Mouse (Mus musculus): ENCODE results near the gene Sv2c.

Gene Sv2c

GRCm38 (mm10) chr13:96052755-96053154, 79.6 kb downstream of the Sv2c start:
- no peak for DNase-seq (ENCODE audit: low spot score)

GRCm38 (mm10) chr13:96045396-96045795, 87.0 kb downstream of the Sv2c start:
- DNase-seq (ENCODE audit: low spot score) = no peak

- no peak for DNase-seq (ENCODE audit: low spot score)
Measured at GRCm38 (mm10) chr13:96040275-96041042, 91.9 kb downstream of the Sv2c start.

- DNase-seq (ENCODE audit: low spot score) = no peak
Measured at GRCm38 (mm10) chr13:96039536-96039935, 92.8 kb downstream of the Sv2c start.

GRCm38 (mm10) chr13:96030368-96031223, 101.8 kb downstream of the Sv2c start:
- DNase-seq (ENCODE audit: low spot score) = no peak

GRCm38 (mm10) chr13:96023858-96024257, 108.5 kb downstream of the Sv2c start:
- no peak for DNase-seq (ENCODE audit: low spot score)

GRCm38 (mm10) chr13:96015516-96015915, 116.9 kb downstream of the Sv2c start:
- no peak for DNase-seq (ENCODE audit: low spot score)

- DNase-seq (ENCODE audit: low spot score) = no peak
Measured at GRCm38 (mm10) chr13:96010861-96011511, 121.4 kb downstream of the Sv2c start.

- DNase-seq (ENCODE audit: low spot score) = no peak
Measured at GRCm38 (mm10) chr13:96008975-96009374, 123.4 kb downstream of the Sv2c start.

GRCm38 (mm10) chr13:96008154-96008553, 124.2 kb downstream of the Sv2c start:
- no peak for DNase-seq (ENCODE audit: low spot score)

GRCm38 (mm10) chr13:96003539-96003938, 128.8 kb downstream of the Sv2c start:
- no peak for DNase-seq (ENCODE audit: low spot score)

- DNase-seq (ENCODE audit: low spot score) = no peak
Measured at GRCm38 (mm10) chr13:96002475-96002874, 129.9 kb downstream of the Sv2c start.

GRCm38 (mm10) chr13:95999396-95999795, 133.0 kb downstream of the Sv2c start:
- no peak for DNase-seq (ENCODE audit: low spot score)

GRCm38 (mm10) chr13:95997294-95997693, 135.1 kb downstream of the Sv2c start:
- no peak for DNase-seq (ENCODE audit: low spot score)

- DNase-seq (ENCODE audit: low spot score) = no peak
Measured at GRCm38 (mm10) chr13:95994705-95995703, 137.4 kb downstream of the Sv2c start.

- no peak for DNase-seq (ENCODE audit: low spot score)
Measured at GRCm38 (mm10) chr13:95988181-95988580, 144.2 kb downstream of the Sv2c start.

GRCm38 (mm10) chr13:95987147-95987546, 145.2 kb downstream of the Sv2c start:
- no peak for DNase-seq (ENCODE audit: low spot score)

GRCm38 (mm10) chr13:95986375-95986774, 146.0 kb downstream of the Sv2c start:
- DNase-seq (ENCODE audit: low spot score) = no peak

GRCm38 (mm10) chr13:95975225-95975624, 157.2 kb downstream of the Sv2c start:
- DNase-seq (ENCODE audit: low spot score) = no peak

GRCm38 (mm10) chr13:95974106-95974505, 158.3 kb downstream of the Sv2c start:
- no peak for DNase-seq (ENCODE audit: low spot score)

GRCm38 (mm10) chr13:95973368-95973958, 158.9 kb downstream of the Sv2c start:
- DNase-seq (ENCODE audit: low spot score) = peak; percentile 52

All from ovary, adult 18-20 months (tissue).